Mouse (Mus musculus): ENCODE data around the gene Vipas39. TPM values are rescaled to one million over a fixed set of nuclear protein-coding genes. Genes with fewer than 3 reads are reported as not detected.
A peak's percentile ranks its signal among the peaks of the same experiment; 100 is the strongest.
"Not testable (repeated sequence)": the region's sequence is repeated elsewhere in the genome, so short reads cannot be mapped to it uniquely, and the experiment has no call there.

The Vipas39 gene
- 10 to 100 TPM; 60.9 to 61.7 TPM for total RNA-seq (2021)

DNA sequence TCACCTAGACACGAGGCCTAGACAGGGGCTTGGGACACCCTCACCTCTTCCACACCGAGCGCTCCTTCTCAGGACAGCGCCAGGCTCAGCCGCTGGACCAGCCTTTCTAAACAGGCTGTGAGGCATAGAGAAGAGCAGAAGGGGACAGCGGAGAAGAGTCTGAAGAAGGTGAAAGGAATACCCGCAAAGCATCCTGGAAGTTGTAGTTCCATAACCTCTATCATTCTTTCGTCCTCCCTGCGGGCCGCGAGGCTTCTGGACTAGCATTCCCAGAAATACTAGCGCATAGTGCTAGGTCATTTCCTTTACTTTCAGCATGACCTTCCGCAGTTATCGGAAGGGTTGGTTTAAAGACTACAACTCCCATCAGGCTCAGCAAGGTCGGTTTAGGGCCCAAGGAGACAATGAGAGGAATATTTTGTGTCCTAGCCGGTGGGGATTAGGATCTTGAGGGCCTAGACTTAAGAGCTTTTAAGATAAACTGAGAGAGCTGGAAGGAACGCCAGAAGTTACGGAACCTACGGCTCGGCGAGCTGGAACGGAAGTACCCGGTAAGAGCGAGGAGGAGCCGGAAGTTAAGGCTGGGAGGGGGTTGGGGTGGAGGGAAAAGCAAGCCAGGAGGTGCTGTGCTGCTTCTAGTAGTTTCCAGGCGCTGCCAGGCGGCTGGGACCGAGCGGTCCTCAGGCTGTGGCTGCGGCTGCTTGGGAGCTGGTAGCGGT, at the start of gene Vipas39, which contains the start of gene Ahsa1:
TSS of gene Vipas39 (minus strand) at position 149 of the 719 bp plus-strand sequence.
TSS of gene Ahsa1 (plus strand) at position 372 of the 719 bp plus-strand sequence.
- DNase-seq (ENCODE audit: extremely low spot score in 1 of 2, low spot score in 2 of 2), result peak; percentile 89 to 94
- intact Hi-C loops (cut with DNase I), result loop anchor here (2.0 kb wide), 1 partner anchor 69 kb away; no protein-coding TSS in a partner anchor

DNA sequence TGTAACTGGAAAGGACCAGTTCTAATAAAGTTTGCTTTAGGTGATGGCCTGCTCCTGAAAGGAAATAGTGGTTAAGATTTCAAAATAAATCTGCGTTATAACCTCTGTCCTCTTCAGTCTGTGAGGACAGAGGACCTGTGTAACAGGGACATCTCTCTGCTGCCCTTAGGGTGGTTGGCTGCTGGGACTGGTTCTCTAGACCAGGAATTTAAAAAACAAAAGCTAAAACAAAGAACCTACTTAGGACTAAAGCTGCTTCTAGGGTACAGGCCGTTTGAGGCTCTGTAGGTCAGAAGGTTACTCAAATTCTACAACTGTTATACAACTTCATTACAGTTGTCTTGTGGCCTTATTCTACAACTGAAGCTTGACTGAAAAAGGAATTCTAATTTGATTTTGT, 47.0 kb upstream of the Vipas39 start:
- no peak for DNase-seq (ENCODE audit: extremely low spot score in 1 of 2, low spot score in 2 of 2)
- intact Hi-C loops (cut with DNase I), result no loop called here

DNA sequence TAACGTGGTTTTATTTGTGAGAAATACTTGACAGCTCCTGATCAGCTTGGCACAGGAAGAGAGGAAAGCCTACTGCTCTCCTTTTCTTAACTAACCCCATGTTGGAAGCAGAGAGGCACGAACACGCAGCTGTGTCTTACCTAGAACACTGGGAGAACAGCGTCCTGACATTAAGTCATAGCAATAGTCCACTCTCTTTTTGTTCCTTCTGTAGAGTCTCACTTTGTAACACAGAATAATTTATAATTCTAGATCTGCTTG, 40.5 kb upstream of the Vipas39 start:
- intact Hi-C loops (cut with DNase I); DNase-seq (ENCODE audit: extremely low spot score in 1 of 2, low spot score in 2 of 2): not testable (repeated sequence)

DNA sequence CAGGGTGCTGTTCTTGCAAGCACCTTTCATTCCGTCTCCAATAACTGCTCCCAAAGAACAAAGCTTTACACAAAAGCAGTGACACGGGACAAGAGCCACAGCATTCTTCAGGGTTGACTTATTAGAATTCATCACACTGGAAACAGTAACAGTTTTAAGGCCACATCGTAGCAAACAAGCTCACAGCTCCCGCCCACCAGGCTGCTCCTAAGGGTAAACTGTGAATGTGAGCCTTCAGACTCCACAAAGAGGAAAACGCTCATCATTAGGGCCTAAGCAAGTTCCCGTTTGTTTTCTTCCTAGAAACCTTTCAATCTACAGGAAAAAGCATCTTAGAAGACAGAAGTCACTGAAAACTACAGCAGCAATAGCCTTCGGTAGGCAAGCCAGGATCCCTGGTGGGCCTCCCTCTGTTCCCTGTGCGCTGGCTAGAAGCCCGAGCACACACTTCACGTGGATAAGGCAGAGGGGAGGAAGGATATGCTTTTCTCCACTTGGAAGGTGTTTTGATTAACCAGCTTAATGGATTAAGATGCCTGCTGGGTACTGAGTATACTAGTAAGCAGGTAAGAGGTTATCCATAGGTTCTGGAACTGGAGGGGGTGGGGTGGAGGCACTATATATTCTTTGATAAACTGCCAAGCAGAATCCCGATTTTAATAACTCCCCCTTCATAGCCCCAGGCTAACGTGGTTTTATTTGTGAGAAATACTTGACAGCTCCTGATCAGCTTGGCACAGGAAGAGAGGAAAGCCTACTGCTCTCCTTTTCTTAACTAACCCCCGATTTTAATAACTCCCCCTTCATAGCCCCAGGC, 39.9 kb upstream of the Vipas39 start:
- intact Hi-C loops (cut with DNase I), result no loop called here
- no peak for DNase-seq (ENCODE audit: extremely low spot score in 1 of 2, low spot score in 2 of 2)

DNA sequence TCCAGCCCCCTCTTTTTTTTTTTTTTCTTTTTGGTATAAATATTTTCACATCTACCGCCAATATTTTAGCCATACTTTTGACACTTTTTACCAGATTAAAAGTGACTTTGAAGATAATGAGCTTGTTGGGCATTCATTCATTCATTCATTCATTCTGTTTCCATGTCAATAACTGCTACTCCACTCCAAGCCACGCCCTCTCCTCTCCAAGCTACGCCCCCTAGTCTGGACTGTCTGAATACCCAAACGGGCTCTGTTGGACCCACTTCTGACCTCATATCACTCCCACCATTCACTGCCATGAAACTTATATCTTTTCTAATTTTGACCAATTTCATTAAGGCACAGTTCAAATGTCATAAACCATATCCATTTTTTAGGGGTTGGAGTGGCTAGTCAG, 35.1 kb upstream of the Vipas39 start:
- intact Hi-C loops (cut with DNase I), result no loop called here
- no peak for DNase-seq (ENCODE audit: extremely low spot score in 1 of 2, low spot score in 2 of 2)

DNA sequence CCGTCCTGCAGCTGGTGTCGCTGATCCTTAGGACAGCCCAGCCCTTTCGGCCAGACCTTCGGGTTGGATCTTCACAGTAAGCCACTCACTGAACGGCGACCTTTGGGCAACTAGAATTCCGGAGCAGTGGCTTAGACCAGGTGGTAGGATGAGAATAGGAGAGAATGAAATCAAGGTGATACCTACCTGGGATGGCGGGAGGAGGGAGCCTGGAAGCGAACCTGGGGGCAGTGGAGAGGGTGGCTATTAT, 34.3 kb upstream of the Vipas39 start:
- no peak for DNase-seq (ENCODE audit: extremely low spot score in 1 of 2, low spot score in 2 of 2)
- intact Hi-C loops (cut with DNase I), result no loop called here

DNA sequence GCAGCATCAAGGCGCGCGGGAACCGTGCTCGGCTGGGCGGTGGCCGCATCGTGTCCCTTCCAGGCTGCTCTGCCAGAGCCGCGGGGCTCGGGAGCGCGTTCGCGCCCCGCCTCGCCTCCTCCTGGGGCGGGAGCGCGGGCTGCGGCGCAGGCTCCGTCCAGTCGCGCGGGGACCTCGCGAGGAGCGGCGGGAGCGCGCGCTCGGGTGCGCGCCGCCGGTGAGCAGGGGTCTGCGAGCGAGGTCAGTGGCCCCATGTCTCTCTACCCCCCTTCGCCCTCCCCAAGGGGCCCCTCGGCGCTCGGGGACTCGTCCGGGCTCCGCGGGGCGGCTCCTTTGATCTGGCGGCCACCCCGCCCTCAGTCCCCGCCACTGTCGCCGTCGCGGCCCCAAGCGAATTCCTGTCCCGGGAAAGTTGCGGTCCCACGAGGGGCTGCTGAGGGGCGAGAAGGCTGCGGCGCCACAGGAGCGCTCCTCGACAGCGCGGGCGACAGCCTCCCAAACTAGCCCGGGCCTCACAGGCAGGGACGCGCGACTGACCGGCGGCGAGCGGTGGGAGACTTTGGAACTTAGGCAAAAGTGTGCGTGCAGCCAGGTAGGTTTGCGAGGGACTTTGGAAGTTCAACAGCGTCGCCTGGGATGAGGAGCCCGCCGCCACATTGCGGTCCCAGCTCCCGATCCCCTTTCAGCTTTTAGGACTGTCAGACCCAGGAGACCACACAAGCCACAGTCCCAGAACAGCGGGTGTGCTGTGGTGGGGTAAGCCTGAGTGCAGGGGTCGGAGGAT, 33.8 kb upstream of the Vipas39 start, which contains the start of gene Ism2:
TSS of gene Ism2 (minus strand) at position 49 of the 784 bp plus-strand sequence.
- no peak for DNase-seq (ENCODE audit: extremely low spot score in 1 of 2, low spot score in 2 of 2)
- intact Hi-C loops (cut with DNase I), result no loop called here

DNA sequence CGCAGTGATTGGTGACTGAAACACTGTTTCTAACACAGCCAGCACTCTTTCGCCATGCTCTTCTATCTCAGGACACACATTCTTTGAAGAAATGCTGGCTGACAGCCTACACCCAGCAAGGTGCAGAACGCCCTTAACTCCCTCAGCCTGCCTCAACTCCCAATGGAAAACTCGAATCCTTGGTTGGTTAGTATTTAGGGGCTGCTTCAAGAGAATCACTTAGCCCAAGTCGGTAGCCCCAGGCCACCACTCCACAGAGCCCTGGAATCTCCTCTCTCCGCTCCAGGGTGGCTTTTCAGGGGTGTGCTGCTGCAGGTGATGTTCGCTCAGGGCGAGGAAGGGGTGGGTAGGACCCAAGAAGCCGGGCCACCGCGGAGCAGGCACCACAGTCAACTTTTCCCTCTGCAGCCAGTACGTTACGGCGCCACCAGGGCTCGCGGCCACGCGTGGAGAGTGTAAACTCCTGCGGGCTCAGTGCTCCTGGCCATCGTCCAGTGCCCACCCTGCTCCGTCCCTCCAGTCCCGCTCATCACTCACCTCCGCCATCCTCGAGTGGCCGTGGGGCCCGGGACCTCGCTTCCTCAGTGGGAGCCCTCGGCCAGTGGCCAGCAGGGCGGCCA, 33.1 kb upstream of the Vipas39 start:
- peak in 1 of 2 experiments; percentile 60 for DNase-seq (ENCODE audit: extremely low spot score in 1 of 2, low spot score in 2 of 2)
- intact Hi-C loops (cut with DNase I), result no loop called here

DNA sequence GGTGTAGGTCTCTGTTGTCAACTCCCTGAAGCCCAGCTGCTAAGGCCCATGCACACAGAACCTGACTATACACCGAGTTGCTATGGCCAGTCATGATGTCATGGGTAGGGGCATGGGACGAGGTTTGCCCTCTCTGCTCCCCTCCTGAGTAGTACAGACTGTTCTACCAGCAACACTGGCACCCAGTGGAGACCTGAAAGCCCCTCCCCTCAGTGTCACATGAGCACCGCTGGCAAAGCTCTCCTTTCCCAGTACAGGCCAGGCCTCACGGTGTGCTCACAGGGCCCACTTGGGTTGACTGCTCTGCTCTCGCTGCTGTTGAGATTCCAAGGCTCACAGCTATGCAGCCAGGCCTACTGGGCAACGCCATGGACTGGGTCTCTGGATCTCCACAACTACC, 27.9 kb upstream of the Vipas39 start:
- no peak for DNase-seq (ENCODE audit: extremely low spot score in 1 of 2, low spot score in 2 of 2)
- intact Hi-C loops (cut with DNase I), result no loop called here

DNA sequence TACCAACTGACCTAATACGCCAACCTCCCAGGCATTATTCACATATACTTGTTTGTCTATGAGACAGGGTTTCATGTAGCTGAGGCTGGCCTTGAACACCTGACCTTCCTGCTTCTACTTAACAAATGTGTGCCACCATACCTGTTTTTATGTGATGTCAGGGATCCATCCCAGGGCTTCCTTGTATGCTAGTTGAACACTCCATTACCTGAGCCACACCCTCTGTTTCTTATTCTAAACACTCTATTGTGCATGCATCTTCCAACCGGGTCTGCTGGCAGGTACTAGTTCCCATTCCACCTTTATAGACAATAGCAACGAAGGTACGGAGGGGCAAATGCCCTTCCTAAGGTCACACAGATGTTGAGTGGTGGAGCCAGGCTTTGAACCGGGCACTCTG, 23.0 kb upstream of the Vipas39 start:
- no peak for DNase-seq (ENCODE audit: extremely low spot score in 1 of 2, low spot score in 2 of 2)
- intact Hi-C loops (cut with DNase I), result no loop called here

DNA sequence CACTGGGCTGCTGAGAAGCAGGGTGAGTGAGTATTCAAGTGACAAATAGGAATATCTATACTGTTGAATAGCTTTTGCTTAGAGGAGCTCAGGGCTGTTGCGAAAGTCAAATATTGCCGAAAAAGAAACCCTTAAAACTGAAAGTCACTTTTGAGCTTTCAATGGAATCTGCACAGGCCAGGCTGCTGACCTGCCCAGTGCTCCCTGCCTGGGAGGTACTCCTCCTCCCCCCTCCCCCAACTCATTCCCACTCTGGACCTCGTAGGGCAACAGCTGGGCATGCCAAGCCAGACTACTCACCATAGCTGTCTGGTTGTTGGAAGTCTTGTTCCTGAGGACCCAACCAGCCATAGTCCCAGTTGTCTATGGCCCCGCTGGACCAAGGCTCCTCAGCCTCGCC, 18.7 kb upstream of the Vipas39 start:
- intact Hi-C loops (cut with DNase I), result no loop called here
- no peak for DNase-seq (ENCODE audit: extremely low spot score in 1 of 2, low spot score in 2 of 2)

DNA sequence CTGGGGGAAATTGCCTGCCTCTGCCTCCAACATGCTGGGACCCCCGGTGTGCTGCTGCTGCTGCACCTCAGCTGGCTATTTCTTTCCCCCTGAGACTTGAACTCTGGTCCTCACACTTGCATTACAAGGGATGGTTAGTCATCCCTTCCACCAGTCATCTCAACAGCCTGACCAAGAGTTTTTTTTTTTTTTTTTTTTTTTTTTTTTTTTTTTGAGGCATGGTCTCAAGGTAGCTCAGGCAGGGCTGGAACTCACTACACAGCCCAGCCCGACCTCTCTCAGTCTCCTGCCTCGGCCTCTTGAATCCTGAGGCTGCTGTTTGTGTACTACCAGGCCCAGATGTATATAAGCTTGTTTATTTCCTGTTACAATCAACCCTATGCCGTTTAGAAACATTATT, 18.2 kb upstream of the Vipas39 start:
- DNase-seq (ENCODE audit: extremely low spot score in 1 of 2, low spot score in 2 of 2), result no peak
- intact Hi-C loops (cut with DNase I), result no loop called here

DNA sequence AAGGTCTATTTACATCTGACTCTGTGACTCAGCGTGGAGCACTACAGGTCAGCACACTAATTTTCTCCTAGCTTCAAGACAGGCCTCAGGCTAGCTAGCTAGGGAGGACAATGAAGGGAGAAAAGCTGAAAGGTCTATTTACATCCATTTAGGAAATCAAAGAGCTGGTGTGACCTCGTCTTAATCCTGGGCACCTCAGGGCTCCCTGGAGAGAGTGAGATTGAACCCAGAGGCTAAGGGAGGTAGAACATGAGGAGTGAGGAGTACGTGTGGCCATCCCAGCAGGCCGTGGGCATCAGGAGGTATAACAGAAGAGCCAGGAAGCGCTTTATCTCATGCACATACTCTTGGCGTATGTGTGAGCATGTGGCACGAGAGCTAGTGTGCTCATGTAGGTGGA, 17.6 kb upstream of the Vipas39 start:
- intact Hi-C loops (cut with DNase I), result no loop called here
- no peak for DNase-seq (ENCODE audit: extremely low spot score in 1 of 2, low spot score in 2 of 2)

DNA sequence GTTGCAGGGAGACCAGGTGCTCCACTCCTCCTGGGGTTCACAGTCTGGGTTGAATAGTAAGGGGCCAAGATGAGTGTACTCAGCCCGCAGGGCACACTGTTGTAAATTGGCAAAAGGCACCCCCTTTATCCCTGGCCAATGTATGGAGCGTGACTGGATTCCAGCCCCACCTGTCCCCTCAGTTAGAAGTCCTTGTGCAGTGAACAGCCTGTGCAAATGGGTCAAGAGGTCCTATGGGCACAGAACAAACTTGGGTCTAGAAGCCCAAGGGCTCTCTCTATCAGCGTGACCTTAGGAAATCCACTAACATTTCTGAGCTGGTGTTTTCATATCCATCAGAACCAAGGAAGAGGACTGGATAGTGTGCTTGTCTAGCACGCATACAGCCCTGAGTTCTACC, 16.7 kb upstream of the Vipas39 start:
- intact Hi-C loops (cut with DNase I), result no loop called here
- no peak for DNase-seq (ENCODE audit: extremely low spot score in 1 of 2, low spot score in 2 of 2)

DNA sequence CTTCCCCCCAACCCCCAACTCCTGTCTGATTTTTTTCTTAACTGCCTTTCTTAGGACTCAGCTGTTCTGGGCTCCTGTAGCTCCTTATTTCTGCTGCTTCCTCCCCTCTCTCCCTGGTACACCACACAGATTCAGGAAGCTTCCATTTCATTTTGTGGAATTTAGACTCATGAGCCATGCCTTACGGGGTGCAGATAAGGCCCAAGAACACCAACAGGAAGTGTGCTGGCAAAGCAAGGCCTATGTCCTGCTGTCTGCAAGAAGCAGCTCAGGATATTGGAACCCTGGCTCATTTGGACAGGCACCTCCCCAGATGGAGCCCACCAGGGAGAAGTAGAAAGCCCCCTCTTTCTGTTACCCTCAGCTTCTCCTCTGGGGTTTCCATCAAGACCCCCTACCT, 15.7 kb upstream of the Vipas39 start:
- no peak for DNase-seq (ENCODE audit: extremely low spot score in 1 of 2, low spot score in 2 of 2)
- intact Hi-C loops (cut with DNase I), result no loop called here

DNA sequence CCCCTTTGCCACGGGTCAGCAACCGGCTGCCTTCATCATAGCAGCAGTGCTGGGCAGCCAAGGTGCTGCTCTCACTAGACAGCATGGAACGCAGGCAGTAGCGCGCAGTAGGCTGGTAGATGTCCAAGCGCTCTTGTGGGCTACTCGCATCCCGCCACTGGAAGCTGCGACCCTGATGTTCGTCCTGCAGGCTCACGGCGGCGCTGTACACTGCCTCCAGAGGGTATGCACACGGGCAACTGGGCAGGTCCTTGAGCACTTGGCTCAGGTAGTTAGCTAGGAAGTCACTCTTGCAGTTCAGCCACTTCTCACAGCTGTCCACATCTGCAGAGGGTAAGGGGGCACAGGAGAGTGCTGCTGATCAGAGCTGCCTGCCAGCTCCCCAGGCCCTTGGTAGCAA, 13.8 kb upstream of the Vipas39 start:
- intact Hi-C loops (cut with DNase I), result no loop called here
- no peak for DNase-seq (ENCODE audit: extremely low spot score in 1 of 2, low spot score in 2 of 2)

DNA sequence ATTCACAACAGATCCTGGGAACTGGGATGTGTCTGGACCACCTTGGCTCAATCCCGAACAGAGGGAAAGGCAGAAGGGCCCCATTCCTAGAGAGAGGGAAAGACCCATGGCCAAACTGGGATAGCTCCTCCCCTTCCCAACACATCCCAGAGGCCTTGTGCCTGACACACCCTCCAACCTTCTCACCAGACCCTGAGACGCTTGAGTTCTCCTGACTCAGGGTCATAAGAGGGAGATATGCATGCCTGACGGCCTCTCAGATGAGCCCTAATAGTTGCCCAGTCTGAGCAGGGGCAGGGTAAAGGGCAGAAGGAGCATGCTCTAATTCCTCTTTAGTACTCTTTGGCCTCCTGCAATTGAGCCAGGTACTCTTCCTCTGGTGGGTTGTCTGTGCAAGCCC, 13.3 kb upstream of the Vipas39 start:
- DNase-seq (ENCODE audit: extremely low spot score in 1 of 2, low spot score in 2 of 2), result no peak
- intact Hi-C loops (cut with DNase I), result no loop called here

DNA sequence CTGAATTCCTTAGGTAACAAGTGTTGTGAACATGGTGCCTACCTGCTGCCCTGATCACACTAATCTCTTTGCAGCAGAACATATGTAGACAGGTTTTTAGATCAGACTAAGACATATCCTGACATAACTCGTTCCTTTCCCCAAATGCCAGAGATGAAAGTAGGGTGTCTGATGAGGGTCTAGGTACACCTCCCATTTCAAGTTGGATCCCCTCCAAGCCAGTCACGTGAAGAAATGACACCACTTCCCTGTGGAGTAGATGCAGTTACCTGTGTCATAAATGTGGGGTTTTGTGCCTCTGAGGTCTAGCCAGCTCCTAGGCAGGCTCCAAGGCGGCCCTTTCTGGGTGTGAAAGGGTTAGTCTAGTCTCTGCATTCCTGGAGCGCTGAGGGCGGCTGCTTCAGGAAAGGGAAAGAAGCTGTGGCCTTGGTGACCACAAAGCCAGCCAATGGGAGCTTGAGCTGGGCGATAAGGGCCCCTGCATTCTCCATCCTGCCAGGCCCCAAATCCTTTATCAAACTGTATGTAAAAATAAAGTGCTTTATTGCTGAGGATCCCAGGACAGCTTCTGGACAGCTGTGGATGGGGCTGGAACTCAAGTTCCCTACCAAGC, 12.2 kb upstream of the Vipas39 start:
- intact Hi-C loops (cut with DNase I), result no loop called here
- DNase-seq (ENCODE audit: extremely low spot score in 1 of 2, low spot score in 2 of 2), result no peak

DNA sequence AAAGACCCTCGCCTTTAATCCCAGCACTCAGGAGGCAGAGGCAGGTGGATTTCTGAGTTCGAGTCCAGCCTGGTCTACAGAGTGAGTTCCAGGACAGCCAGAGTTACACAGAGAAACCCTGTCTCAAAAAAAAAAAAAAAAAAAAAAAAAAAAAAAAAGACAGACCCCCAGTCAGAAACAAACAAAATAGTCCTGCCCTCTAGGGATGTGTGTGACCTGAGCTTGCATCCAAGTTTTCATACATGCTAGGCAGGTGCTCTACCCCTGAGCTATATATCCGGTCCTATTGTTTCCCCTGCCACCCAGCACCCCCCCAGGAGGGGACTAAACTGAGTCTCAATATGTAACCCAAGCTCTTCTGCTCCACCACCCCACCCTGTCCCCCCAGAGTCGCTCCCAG, 11.2 kb upstream of the Vipas39 start:
- DNase-seq (ENCODE audit: extremely low spot score in 1 of 2, low spot score in 2 of 2); intact Hi-C loops (cut with DNase I): not testable (repeated sequence)

Data from left cerebral cortex, postnatal 10 days (tissue).